Mouse (Mus musculus) liver, adult 2 months (tissue): ENCODE measurements around the gene Tab3.

ENCODE experiments used
- CTCF ChIP-seq: fragments of 200-500 bp; IDR thresholded peaks from 2 replicates; pipeline ENCODE4 v1.5.1; 2011; ENCODE audit warnings: low read depth, low read length, control low read depth
- POLR2A ChIP-seq: fragments of 200-500 bp; IDR thresholded peaks from 2 replicates; pipeline ENCODE4 v1.6.1; 2011; ENCODE audit warnings: low read length, control low read depth; ENCODE audit not compliant: insufficient read depth; ENCODE audit errors: extremely low read depth

GRCm38 (mm10) chrX:85585575-85585974 is 11.8 kb downstream of the Tab3 start:
- TF ChIP-seq CTCF (peak; percentile 25; the same call in 1 of the 2 replicates), POLR2A (no peak)
